Mouse (Mus musculus) testis, adult 2 months (tissue): ENCODE measurements around the gene Capn15. TPM values are rescaled to one million over a fixed set of nuclear protein-coding genes. Genes with fewer than 3 reads are reported as not detected.

Experiments used
- H3K27ac ChIP-seq: fragments of 200-500 bp; 2 replicates; pipeline ENCODE4 v1.5.1; 2012; ENCODE audit warnings: low read depth, low read length; ENCODE audit not compliant: control insufficient read depth, insufficient read depth
- H3K27me3 ChIP-seq: fragments of 200-500 bp; 2 replicates; pipeline ENCODE4 v1.6.1; 2012; ENCODE audit warnings: mild to moderate bottlenecking, low read length, moderate library complexity; ENCODE audit not compliant: control insufficient read depth, insufficient read depth
- H3K36me3 ChIP-seq: fragments of 200-500 bp; 2 replicates; pipeline ENCODE4 v1.6.1; 2012; ENCODE audit warnings: mild to moderate bottlenecking, low read length; ENCODE audit not compliant: control insufficient read depth, insufficient read depth
- H3K4me1 ChIP-seq: fragments of 200-500 bp; 2 replicates; pipeline ENCODE4 v1.6.1; 2012; ENCODE audit warnings: low read length; ENCODE audit not compliant: control insufficient read depth, insufficient read depth
- H3K4me3 ChIP-seq: fragments of 200-500 bp; 2 replicates; pipeline ENCODE4 v1.5.1; 2012; ENCODE audit warnings: low read depth, mild to moderate bottlenecking, low read length, moderate library complexity, mixed read lengths; ENCODE audit not compliant: control insufficient read depth
- CTCF ChIP-seq: fragments of 200-500 bp; IDR thresholded peaks from 2 replicates; pipeline ENCODE4 v1.5.1; 2012; ENCODE audit warnings: low read depth, mild to moderate bottlenecking, inconsistent platforms, low read length, moderate library complexity; ENCODE audit not compliant: control insufficient read depth, insufficient read depth, insufficient replicate concordance
- POLR2A ChIP-seq: fragments of 200-500 bp; IDR thresholded peaks from 2 replicates; pipeline ENCODE4 v1.6.1; 2012; ENCODE audit warnings: low read depth, mild to moderate bottlenecking, inconsistent platforms, low read length, moderate library complexity; ENCODE audit not compliant: control insufficient read depth
- polyA plus RNA-seq: library from polyadenylated mRNA; depleted of rRNA; stranded (reverse); fragments of >200 nt; gene quantifications from 2 replicates; pipeline ENCODE4 v1.2.3, GENCODE M21; 2012

Gene Capn15
- polyA plus RNA-seq, 1 experiment = 20.1 TPM

DNA sequence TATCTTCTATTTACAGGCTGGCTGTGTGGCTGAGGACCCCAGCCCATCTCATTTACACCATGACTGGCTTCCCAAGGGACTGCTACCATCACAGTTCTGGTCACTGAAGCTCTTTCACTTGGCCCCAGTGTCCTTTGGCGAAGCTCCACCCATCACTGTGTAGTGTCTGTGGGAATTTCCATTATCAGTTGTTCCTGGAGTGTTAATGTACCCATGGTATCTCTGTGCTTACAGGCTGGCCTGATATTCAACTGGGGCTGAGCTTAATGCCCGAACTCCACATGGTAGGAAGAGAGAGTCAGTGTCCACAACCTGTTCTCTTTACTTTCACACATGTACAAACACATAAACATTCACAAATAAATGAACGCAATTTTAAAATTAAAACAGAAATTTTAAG is 7.9 kb upstream of the Capn15 start:
- no peak overlapping the region for H3K27ac ChIP-seq
- peaks cover 1% of the 10 kb centered on the region for H3K36me3 ChIP-seq
- H3K4me3 ChIP-seq = no peak overlapping the region
- no peaks in the 10 kb centered on the region for H3K4me1 ChIP-seq
- H3K27me3 ChIP-seq = no peaks in the 10 kb centered on the region
- TF ChIP-seq CTCF (no peak), POLR2A (no peak)

DNA sequence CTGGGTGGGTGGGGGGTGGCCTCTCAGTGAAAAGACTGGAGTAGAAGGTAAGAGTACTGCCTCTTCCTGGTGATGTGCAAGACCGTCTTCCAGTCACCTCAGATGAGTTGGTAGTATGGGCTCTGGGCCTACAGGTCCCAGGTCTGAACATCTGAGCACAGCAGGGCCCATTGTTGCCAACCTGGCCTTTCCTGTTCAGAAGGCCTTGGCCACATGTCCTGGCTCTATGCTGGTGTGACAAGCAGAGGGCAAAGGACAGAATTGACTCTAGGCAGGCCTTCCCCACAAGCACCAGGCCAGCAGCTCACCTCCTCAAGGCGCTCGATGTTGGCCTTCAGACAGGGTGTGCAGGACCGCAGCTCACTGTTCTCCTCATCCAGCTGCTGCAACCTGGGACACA is 6.7 kb upstream of the Capn15 start:
- no peak for TF ChIP-seq CTCF
- TF ChIP-seq POLR2A = no peak
- Histone ChIP-seq H3K4me3 (no peak overlapping the region), H3K4me1 (no peaks in the 10 kb centered on the region), H3K36me3 (peaks cover 1% of the 10 kb centered on the region), H3K27ac (no peak overlapping the region), H3K27me3 (no peaks in the 10 kb centered on the region)

DNA sequence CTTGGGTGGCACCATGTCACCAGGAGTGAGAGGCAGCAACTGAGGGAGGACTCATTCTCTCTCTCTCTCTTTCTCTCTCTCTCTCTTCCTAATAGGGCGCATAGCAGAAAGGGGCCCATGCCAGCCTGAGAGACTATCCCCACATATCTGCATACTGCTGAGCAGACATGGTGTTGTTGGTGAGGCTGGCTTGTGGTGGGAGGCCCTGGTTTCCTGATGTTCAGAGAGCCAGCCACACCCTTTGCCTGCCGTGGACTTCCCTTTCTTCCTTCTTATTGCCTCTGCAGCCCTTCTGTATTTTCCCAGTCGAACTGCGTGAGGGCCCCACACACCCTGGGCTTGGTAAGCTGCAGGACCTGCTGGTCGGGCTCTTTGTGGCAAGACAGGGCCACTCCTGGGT is 4.7 kb upstream of the Capn15 start:
- Histone ChIP-seq H3K4me3 (no peak overlapping the region), H3K27me3 (no peaks in the 10 kb centered on the region), H3K36me3 (peaks cover 1% of the 10 kb centered on the region), H3K4me1 (no peaks in the 10 kb centered on the region; the same call in 1 of the 2 replicates), H3K27ac (no peak overlapping the region)
- TF ChIP-seq CTCF = no peak
- TF ChIP-seq POLR2A = no peak

DNA sequence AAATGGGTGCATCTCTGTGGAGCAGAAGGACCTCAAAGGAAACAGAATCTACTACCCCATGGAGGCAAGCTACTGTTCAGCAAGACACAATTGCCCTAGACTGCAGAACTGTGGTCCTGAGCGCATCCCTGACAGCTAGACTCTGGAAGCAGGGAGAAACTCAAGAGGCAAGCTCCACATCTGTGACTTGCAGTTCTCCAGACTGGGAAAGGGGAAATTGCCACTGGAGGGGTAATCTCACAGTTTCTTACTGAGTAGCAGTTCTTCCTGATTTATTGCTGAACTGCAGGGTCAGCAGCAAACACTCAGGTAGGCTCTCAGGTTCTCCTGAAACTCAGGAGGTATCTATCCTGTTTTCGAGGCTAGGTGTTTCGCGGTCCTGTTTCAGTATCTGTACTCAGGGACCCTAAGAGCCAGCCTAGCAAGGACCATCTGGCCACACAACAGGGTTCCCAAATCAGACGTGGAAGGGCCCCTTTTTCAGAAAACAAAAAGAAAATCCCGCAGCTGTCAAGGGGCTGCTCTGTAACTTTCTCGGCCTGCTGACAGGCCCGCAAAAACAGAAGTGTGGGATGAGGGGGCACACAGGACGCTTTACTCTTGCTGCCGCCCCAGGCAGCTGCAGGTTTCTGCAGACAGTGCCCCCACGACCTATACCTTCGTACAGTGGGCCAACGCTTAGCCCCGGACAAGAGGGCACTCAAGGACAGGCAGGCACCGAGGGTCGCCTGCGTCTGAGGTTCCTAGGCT is 865 bp downstream of the Capn15 start:
- H3K36me3 ChIP-seq = no peaks in the 10 kb centered on the region
- no peaks in the 10 kb centered on the region for H3K27me3 ChIP-seq
- H3K27ac ChIP-seq = peak overlapping the region; percentile 75
- no peak for TF ChIP-seq POLR2A
- no peak for TF ChIP-seq CTCF
- H3K4me1 ChIP-seq = peaks cover 2% of the 10 kb centered on the region; the same call in 1 of the 2 replicates
- H3K4me3 ChIP-seq = peak overlapping the region; percentile 88

DNA sequence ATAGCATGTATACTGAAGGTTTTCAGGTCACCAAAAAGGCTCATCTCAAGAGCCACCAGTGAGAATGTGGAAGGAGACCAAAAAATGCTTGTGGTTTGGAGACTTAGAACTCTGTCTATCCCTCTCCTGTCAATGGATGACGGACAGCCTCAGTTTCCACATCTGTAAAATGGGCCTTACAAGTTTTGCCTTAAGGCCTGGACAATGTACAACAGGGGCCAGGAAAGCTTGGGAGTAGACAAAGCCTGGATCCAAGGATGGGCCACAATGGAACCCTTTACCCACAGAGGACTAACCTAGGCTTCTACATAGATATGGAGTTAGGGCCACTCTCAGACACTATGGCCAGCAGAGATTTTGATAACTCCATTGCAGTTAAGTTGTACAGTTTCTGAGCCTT is 1.5 kb downstream of the Capn15 start:
- Histone ChIP-seq H3K4me1 (peaks cover 2% of the 10 kb centered on the region; the same call in 1 of the 2 replicates), H3K36me3 (no peaks in the 10 kb centered on the region), H3K27me3 (no peaks in the 10 kb centered on the region), H3K27ac (no peak overlapping the region), H3K4me3 (no peak overlapping the region)
- no peak for TF ChIP-seq POLR2A
- no peak for TF ChIP-seq CTCF

DNA sequence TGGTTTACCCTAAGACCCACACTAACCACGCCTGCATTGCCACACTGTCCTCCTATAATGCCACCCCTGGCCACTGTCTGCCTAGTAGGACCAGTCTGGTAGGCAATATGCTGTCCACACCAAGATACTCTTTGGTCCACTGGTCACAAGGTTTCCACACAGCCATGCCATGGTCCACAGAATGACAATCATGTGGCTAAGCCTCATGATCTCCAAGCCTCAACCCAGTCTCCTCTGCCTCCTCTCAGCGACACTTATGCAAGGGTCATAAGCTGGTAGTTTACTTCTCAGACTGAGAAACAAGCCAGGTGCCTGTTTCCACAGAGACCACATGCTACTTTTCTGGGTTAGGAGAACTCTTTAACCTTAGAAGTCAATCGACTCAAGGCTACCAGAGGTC is 2.7 kb downstream of the Capn15 start:
- no peaks in the 10 kb centered on the region for H3K27me3 ChIP-seq
- TF ChIP-seq POLR2A (no peak), CTCF (no peak)
- H3K27ac ChIP-seq = no peak overlapping the region
- no peaks in the 10 kb centered on the region for H3K36me3 ChIP-seq
- H3K4me1 ChIP-seq = peaks cover 2% of the 10 kb centered on the region; the same call in 1 of the 2 replicates
- H3K4me3 ChIP-seq = no peak overlapping the region

DNA sequence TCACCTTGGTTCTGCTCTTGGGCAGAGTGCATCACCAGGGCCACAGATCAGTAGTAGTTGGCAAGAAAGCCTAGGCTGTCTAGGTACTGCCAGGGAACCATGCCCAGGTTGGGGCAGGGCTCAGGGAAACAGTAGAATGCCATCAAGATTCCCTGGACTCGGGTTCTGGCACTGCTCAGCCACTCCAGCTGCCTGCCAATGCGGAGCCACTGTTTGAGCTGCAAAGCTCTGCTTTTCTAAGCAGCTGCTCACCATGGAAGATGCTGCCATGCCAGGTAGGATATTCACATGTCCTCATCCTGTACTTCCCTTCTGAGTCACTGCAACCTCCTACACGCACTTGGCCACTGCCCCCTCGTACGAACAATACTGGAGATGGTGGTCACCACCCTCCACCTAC is 4.7 kb downstream of the Capn15 start:
- Histone ChIP-seq H3K36me3 (no peaks in the 10 kb centered on the region), H3K4me1 (peaks cover 2% of the 10 kb centered on the region; the same call in 1 of the 2 replicates), H3K27me3 (no peaks in the 10 kb centered on the region), H3K4me3 (no peak overlapping the region), H3K27ac (no peak overlapping the region)
- TF ChIP-seq POLR2A = no peak
- TF ChIP-seq CTCF = no peak
